Mouse (Mus musculus) lung, postnatal 25 days (tissue): ENCODE measurements around the gene Abca1.

Experiments
- DNase-seq: peaks from one replicate; pipeline ENCODE4 v3.0.0; 2022; ENCODE audit warnings: low spot score

The Abca1 gene

DNA sequence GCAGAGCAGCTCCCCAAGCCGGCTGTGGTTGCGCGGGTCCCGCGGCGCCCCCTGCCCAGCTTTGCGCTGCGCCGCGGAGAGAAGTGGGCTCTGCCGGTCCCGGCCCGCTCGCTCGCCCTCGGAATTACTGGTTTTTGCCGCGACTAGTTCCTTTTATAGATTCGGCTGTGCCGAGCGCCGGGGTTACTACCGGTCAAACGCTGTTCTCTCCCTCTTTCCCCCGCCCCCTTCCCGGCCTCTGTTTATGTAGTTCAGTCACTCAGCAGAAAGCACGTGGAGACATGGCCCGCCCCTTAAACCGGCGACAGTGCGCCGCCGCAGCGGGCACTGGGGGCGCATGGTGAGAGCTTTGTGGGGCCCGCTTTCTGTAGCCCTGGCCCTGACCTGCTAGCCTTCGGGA, at the start of gene Abca1:
Abca1 (minus strand) TSS at position 129 of the 400 bp plus-strand sequence.
- DNase-seq = peak; percentile 95

DNA sequence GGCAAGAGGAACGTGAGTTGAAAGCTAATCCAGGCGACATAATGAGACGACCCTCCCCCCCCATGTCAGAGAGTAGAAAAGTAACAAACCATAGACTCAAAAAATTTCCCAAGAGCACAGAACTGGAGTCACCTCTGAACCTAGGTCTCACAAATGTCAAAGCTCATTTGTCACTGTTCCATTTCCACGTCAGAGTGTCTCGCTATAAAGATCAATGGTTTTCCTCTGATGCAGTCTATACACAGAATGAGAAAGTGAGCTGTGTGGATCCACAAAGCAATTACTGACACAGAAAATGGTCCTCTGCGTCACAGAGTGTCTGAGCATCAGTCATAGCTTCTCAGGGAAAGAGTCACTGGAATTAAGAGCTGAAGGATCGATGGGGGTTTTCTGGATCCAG, 44.8 kb upstream of the Abca1 start:
- DNase-seq = no peak

DNA sequence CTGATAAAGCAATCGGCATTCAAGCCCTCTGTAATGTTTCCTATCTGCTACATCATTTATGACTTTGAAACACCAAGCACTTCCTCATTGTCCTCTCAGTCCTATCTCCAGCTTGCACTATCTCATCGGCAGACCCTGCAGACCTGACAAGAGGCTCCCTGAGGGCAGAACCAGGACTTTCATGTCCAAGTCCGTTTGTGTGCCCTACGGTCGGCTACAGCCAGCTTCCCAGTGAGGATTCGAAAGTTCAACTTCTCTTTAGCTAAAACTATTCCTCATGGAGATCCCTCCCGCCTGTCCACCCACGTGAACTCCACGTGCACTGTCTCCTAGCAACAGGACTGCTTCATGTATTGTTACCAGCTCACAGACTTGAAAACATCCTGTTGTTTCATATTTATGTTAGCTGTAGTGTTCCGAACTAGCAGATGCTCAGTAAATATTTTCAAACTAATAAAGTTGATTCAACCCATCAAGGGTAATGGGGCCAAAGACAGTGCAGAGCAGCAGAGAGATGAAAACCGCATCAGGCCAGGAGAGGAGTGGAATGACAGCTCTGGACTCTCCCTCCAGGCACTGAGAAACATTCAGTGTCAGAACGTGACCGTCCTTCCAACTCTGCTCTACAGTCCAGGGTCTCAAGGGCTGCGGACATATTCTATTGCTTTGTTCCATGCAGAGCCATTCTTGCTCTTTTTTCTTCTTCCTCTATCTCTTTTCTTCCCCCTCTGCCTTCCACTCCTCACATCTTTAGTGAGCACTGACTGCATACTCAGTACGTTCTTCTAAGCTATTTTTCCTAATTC, 44.1 kb upstream of the Abca1 start:
- DNase-seq = no peak

DNA sequence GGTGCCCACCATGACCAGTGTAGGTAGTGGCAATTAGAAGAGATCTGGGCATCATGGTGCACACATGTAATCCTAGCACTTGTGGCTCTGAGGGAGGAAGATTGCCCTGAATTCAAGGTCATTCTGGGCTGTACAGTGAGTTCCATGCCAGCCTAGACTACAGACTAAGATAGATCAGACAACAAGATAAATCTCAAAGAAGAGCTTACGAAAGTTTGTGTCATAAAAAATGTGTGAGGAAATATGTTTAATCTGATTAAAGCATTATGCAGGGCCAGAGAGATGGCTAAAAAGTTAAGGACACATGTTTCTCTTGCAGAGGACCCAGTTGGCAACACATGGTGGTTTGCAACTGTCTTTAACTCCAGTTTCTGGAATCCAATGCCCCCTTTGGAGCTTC, 40.6 kb upstream of the Abca1 start:
- no peak for DNase-seq

DNA sequence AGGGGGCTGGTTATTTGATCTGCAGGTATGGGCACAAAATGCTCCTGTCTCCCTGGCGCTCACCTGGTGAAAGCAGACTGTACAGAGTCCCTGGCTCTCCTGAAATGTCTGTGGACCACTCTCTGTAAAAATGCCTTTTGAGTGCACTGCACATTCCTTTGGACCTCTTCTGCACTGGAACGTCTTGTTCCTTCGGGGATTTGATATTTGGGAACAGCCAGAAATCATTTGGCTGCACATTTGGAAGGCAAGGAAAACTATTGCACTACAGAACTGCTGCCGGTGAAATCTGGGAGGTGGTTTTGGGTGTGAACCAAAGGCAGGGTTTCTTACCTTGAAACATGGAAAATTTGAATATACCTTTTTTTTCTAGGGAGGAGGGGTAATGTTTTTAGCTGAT, 38.1 kb upstream of the Abca1 start:
- DNase-seq = peak; percentile 63

DNA sequence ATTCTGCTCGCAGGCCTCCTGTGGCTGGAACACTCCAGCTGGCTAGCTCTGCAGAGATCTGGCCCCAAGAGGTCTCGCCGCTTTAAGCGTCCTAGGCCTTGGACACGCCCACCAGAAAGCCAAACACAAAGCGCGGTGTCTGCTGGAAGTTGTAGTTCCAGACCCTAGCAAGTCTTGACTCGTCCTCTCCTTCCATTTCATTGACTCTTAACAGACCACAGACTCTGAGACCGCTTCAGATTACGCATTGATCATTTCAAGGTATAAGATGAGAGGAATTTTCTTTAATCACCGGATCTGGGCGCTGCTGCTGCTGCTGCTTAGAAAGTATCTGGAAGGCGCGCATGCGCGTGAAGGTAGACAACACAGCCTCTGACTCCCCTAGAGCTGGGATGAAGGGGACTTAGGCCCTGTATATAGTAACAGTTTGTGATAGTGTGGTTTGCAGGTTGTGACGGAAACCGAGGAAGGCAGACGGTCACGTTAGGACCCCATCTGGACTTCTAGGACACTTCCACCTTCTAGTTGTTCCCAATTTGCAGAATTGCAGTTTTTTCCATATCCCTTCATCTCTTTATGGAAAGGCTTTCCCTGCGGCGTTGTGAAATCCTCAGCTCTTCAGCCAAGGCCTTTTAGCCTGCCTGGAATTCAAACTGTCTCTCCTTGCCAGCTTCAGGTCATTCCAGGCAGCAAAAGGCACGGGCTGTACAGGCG, 36.5 kb upstream of the Abca1 start:
- DNase-seq = peak; percentile 93

DNA sequence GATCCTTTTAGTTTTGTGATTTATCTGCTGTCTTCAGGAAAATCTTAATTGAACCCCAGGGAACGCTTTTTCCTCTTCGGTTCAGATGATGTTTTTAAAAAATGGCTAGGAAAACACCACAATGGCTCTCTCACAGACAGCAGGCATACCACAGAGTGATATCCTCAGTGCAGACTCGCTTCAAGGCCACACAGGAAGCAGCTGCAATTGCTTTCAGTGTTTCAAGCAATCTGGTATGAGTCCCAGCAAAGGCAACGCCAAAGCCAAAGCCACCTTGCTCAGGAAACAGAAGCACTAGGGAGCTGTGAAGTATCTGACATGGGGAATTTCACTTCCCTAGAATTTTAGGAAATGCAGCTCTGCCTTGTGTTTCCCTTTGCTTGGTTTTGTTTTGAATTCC, 27.4 kb upstream of the Abca1 start:
- DNase-seq = peak; percentile 16

DNA sequence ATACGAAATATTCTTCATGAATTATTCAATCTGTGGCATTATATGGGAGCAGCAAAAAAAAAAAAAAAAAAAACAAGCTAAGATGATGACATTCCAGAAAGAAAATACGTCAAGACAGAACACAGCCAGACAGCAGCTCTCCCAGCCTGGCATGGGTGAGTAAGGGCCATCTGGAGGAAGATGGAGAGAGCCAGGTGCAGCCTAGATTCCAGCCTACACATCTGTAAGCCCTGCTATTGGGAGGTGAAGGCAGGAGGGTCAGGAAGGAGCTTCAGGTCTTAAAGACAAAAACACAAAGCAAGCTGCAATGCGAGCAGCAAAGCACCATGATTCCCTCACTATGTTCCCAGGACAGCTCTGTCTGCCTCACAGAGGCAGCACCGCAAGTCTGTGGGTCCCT, 26.9 kb upstream of the Abca1 start:
- no peak for DNase-seq

DNA sequence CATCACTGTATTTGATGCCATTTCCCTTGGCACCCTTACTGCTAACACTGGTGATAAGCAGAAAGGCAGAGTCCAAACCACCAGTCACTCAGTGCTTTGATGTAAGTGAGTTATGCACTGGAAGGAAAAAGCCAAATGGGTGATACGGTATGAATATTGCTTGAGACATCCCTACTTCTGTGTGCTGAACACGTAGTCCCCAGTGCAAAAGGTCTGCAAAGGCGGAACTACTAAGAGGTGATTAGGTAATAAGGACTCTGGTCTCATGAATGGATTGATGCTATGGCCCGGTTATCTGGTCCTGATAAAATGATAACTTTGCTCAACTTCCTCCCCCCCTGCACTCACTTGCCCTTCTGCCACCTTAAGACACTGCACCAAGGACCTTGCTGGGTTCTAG, 26.4 kb upstream of the Abca1 start:
- DNase-seq = no peak

DNA sequence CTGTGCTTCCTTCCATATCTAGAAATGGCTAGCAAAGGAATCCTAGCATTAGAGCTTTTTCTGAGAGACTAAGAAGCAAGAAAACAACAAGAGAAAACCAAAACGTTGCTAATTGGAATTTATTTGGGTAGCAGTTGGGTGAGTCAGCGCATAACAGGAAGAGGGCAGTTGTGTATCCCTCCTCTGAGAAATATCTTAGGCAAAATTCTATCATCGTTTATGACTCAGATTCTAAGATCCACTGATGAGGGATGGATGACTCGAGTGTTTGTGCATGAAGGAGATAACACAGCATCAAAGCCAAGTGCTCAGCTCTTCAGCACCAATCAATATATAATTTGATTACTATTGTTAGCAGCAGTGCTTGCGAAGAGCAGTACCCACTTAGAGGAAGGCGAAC, 21.8 kb upstream of the Abca1 start:
- no peak for DNase-seq

DNA sequence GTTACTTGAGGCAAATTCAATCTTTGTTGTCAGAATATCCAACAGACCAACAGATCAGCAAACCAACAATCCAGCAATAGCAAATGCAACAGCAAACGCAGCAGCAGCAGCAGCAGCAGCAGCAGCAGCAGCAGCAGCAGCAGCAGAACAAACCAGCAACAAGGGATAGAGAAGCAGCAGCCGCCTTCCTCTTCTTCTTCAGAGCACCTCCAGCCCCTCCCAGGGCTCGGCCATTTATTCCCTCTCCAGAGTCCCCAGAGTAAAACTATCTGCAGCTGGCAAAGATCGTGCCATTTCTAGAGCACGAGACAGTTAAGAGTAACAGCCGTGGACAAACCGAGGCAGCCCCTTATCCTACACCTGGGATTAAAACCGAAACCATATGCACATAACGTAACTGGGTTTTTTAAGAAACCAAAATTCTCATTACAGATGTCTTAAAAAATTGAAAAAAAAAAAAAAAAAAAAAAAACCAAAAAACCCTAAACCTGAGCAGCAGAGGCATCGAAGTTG, 19.7 kb upstream of the Abca1 start:
- DNase-seq = no peak

DNA sequence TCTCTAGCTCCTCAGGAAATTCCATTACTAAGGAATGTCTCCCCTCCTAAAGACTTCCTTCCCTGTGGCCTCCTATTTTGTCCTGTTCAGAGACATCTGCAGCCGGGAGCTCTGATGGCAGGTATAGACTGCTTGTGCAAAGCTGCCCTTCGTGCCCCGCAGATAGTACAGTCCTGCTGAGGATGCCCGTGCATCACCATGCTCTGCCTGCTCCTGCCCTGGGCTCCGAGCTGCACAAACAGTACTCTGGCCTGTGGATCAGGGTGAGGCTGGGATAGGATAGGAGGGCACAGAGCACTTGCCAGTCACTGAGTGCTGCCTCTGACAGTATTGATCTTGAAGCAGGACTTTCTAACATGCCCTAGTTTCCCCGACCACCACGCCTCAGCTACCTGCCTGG, 18.8 kb upstream of the Abca1 start:
- DNase-seq = no peak

DNA sequence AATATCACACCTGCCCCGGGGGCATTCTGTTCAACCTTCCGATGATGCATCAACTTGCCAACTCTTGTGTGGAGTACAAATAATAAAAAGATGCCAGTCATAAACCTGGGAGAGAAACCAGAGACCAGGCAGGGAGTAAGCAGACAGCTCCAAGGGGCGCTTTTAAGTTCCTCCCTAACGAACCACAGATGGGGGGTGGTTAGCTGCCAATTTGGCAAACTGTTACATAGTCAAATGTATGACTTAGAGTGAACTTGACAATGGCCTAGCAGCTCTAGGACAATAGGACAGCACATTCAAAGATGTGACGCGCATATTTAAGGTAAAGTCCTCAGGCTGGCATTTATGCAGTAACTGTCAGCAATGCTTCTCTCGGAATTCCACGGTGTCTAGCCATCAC, 18.0 kb upstream of the Abca1 start:
- DNase-seq = no peak

DNA sequence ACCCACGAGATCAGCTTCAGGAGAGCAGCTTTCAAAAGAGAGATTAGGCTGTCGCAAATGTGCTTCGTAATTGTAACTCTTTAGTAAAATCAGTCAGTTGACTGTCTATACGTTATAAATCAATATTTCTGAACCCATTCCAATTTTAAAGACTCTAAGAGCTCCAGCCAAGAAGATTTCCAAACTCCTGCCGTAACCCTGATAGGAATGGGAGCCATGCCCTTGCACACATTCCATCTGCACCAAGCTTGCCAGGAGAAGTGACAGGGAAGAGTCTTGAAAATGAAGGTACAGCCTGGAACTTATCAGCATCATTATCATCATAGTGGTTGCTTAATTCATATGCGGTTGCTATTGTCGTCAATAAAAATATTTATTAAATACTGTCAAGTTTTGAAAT, 15.2 kb upstream of the Abca1 start:
- DNase-seq = no peak

DNA sequence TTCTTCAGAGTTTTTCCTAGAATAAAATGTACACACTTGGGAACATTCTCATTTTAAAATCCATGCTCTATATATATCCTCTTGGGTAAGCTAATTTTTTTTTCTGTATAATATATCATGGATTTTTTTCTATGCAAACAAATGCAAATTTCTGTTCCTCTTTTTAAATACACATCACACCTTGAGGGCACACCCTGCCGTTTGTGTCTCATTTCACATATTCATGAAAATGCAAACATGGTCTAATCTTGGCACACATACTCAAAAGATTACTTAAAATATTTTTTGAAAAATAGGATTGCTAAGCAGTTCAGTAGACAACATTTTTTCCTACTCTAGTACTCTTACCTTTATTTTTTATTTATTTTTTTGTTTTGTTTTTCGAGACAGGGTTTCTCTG, 10.7 kb upstream of the Abca1 start:
- no peak for DNase-seq

DNA sequence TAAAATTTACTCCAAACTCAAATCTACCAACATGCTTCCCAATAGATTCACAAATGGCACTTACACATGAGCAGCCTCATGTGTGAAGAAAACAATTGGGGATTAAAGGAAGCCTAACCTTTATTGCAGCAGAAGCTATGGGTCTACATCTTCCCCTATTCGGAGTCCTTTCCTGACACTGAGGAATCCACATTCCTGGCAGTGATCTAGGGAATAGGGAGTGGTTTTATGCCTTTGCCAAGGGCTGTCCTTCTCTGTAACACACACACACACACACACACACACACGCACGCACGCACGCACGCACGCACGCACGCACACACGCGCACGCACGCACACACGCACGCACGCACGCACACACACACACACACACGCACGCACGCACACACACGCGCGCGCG, 5.5 kb upstream of the Abca1 start:
- no peak for DNase-seq

DNA sequence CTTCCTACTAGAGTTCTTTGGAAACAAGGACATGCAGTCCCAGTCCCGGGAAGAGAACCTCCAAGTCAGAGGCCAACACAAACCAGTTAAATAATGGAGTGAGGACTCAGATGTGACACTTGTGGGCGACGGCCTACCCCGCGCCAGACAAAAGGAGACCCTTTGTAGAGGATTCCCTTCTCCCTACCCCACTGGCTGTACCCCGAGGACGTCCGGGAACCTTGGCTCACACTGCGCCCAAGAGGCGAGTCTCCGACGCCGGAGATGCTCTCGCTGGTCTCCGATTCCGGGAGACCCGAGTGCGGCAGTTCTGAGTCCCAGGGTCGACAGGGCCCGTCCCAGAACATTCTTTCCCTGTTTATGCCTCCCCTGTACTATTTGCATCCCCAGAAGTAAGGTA, 519 bp downstream of the Abca1 start:
- DNase-seq = no peak

DNA sequence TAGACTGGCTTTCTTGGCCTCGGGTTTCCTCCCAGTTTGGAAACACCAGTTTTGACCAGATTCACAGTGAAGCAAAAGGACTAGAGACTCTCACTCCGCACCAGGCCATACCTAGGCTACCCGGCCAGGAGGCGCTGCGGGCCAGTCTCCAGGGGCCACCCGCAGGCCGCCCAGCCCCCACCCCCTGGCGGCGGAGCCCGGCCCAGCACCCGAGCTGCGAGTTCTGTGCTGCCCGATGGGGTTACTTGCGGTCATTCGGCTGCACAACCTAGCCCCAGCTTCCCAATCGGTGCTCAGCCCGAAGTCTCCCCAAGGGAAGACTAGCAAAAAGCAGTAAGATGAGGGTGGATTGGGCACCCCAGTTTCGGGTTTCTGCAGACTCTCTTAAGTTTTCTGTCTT, 1.1 kb downstream of the Abca1 start:
- DNase-seq = peak; percentile 92

DNA sequence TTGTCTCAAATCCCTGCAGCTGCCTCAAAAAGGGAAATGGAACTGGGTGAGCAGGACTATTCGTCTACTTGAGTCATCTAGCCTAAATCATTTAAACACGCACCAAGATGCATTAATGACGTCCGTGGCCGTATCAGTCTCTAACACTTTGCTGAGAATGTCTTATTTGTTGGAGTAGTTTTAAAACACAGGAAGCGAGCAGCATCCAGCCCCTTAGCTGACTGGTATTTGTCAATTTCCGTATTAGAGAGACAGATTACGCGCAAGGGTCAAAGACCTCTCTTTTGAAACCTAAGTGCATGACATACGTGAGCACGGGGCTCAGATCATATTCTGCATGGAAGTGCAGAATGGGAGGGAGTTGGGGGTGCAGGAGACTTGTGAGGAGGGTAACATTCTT, 4.2 kb downstream of the Abca1 start:
- no peak for DNase-seq

DNA sequence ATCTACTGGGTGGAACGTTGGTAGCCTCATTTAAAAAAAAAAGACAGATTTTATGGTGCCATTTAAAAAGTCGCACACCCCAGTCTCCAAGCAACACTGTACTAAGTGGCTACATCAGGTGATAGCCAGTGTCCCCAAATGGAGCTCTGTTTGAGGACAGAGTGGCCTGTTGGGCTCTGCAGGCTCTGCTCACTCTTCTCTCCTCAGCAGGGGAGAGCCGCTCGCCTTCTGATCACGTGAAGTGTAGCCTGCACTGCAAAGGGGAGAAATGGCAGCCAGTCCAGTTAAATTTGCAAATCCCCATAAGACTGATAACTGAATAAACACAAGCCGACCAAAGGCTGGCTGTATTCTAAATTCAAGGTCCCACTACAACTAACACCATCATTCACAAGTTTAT, 6.0 kb downstream of the Abca1 start:
- no peak for DNase-seq

DNA sequence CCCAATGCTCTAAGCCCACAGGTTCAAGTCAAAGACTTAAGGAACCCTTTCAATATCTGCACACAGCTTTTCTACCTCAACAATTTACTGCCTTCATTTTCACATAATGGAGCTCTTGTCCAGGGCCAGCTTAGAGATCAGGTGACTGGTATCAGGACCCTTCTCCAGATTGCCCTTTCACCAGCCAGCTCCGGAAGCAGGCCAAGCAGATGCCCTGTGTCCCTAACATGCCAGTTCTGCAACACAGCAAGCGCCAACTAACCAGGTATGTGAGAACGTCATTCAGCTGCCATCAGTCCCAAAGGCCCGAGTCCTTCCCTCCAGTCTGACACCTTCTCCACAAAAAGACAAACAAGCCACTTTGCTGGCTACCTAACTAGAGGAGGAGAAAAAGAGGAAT, 6.6 kb downstream of the Abca1 start:
- DNase-seq = no peak

DNA sequence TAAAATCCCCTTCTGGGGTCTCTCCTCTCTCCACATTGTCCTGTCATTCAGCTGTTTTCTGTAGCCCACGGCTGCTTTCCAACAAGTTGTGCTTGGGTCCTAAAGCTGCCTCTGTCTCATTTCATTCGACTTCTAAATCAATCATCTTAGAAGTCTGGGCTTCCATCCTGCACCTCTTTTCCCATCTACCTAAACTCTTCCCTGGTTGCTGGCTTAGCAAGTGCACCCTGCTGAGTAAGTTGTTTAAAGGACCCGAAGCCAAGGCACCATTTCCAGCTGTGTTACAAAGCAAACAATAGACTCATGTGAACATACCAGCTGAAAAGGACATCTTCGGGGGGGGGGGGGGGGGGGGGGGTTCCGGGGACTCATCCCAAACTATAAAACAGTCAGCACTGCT, 7.0 kb downstream of the Abca1 start:
- no peak for DNase-seq

DNA sequence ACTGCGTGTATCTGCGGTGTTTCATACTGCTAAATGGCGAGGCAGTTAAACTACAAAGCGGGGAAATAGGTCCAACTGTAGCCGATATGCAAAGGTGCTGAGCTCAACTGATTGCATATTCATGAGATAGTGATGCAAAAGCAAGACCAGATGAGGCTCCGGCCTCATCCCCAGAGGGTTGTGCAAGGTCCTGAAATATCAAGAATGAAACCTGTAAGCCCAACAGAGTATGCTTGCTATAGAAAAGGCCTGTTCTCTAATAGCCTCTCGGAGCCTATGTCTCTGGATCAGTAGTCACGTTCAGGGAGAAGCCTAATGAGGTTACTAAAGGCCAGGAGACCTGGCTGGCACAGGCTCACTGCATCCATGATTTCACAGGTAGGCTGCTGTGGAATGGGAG, 9.2 kb downstream of the Abca1 start:
- DNase-seq = no peak

DNA sequence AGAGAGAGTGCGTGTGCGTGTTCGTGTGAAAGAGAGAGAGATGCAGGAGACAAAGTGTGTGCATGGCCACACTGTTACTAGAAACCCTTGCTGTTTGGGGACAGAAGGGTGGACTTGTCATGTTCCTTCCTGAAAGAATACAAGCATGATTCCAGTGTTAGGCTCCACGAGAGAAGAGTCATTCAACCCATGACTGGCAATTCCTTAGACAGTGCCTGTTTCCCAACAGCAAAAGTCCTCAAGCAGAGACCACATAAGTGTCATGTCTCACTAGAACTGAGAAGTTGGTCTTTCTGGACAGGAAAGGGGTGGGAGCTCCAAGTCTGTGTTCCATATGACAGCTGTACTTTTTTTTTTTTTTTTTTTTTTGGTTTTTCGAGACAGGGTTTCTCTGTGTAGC, 10.1 kb downstream of the Abca1 start:
- DNase-seq = no peak
